Mouse (Mus musculus): ENCODE measurements around the gene Lmx1b. TPM values are rescaled to one million over a fixed set of nuclear protein-coding genes. Genes with fewer than 3 reads are reported as not detected.

Lmx1b gene
- total RNA-seq, 2 experiments from 2014 or later = not detected

DNA sequence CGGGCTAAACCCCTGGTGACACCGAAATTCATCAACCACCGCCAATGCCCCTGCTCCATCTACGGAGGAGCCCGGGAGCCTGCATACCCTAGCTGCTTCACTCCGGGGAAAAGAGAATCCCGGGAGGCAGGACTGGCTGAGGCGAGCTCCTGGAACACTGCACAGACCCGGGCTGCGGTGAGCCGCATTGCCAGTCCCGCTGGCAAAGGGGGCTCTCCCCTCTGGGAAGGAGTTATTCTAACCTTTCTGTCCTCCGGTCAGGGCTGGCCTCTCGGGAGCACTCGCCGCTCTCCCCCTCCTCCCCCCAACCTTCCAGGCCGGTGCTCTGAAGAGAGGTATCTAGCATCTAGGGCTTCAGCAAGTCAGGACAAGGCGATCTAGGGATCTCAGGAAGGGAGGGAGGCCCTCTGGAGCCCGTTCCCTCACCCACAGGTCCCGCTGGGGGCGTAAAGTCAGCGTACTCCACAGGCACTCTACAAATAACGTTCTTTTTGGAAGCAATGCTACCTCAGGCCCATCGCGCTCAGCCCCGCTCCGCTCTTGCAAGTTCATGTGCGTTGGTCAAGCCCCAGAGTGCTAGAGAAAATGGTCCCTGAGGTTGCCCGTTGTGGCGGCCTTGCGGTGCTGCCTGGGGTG lies 8.5 kb downstream of the Lmx1b start:
- no peak for ATAC-seq (replicated peaks; ENCODE audit: low FRiP score, poor library complexity, severe bottlenecking)

DNA sequence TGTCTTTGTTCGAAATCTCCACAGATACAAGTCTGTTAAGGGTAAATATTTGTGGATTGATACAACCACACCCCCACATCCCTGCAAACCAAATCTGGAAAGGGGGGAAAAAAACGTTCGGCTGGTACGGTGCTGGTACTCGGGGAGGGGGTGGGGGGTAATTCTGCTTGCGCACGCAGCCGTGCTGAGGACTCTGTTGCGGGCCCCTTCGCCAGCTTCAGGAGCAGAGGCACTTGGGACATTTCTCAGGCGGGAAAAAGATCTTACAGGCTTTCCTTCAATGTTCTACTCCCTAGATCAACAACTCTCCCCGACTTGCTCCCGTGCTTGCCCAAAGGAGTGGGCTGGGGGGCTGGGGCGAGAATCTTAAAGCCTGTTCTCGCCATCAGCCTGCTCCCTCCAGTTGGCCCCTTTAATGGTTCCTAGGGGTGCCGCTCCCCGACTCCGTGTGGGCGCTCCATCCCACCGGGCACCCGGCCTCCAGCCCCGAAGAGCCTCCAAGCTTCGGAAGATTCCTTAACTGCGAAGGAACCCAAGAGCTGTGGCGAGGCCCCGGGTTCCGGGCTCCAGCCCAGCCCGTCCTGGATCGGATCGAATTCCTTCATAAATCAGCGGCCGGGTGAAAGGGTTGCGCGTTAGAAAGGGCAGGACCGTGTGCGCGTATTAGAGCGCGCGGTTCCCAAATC lies 9.1 kb downstream of the Lmx1b start:
- no peak for ATAC-seq (replicated peaks; ENCODE audit: low FRiP score, poor library complexity, severe bottlenecking)

- ATAC-seq (replicated peaks; ENCODE audit: low FRiP score, poor library complexity, severe bottlenecking) = no peak
Measured at GRCm38 (mm10) chr2:33630081-33631021, 10.0 kb downstream of the Lmx1b start.

- no peak for ATAC-seq (replicated peaks; ENCODE audit: low FRiP score, poor library complexity, severe bottlenecking)
Measured at GRCm38 (mm10) chr2:33629641-33630040, 10.7 kb downstream of the Lmx1b start.

GRCm38 (mm10) chr2:33628791-33629190 lies 11.5 kb downstream of the Lmx1b start:
- ATAC-seq (replicated peaks; ENCODE audit: low FRiP score, poor library complexity, severe bottlenecking) = no peak

DNA sequence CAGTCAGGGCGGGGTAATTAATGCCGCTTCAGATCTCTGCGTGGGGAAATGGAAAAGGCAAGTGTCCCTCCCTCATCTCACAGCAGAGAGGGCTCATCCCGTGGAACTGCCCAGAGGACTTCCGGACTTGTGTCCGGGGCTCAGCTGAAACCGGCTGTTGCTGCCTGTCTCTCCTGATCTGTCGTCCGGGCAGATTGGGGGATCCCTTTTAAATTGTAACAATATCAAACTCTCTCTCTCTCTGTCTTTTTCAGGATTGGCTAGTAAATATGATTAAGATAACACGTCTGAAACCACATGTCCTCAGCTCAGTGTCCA lies 13.3 kb downstream of the Lmx1b start:
- no peak for ATAC-seq (replicated peaks; ENCODE audit: low FRiP score, poor library complexity, severe bottlenecking)

GRCm38 (mm10) chr2:33626262-33627057 lies 13.9 kb downstream of the Lmx1b start:
- no peak for ATAC-seq (replicated peaks; ENCODE audit: low FRiP score, poor library complexity, severe bottlenecking)

GRCm38 (mm10) chr2:33617670-33618069 lies 22.6 kb downstream of the Lmx1b start:
- ATAC-seq (replicated peaks; ENCODE audit: low FRiP score, poor library complexity, severe bottlenecking) = no peak

DNA sequence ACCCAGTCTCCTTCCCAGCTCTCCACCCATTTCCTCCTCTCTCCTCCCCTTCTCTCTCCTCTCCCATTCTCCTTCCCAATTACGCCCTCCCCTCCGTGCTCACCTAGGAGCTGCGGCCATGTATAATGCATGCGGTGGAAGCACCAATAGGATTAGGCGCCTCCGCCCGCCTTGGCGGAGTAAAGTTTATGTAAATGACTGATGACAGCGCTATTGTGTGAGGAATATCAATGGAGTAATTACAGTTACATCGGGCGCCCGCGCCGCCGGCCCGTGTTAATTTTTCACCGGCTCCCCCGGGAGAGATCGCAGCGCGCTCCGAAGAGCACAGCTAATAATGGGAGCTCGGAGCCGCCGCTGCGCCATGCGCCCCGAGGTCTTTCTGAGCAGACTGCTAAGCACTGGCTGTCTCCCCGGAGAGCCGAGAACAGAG lies 23.9 kb downstream of the Lmx1b start:
- no peak for ATAC-seq (replicated peaks; ENCODE audit: low FRiP score, poor library complexity, severe bottlenecking)

DNA sequence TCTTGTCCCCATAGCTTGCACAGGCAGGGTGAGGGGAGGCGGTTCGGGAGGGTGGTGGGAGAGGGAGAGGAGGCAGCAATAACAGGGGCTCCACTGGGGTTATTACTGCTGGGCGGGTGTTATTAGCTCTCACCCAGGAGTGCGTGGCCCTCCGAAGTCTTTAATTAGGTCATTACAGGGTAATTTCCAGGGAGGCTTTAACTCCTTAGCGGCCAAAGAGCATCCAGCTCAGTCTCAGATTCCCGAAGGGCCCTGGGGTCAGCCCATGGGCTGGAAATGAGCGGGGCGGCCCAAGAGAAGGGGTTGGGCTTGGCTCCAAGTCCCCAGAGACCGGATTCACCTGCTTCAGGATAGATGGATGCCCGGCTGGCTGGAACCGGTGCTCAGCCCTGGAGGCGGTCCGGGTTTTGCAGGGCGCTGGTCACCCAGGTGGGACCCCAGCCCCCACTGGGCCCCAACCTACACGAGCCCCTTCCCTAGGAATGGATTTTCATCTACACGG lies 24.4 kb downstream of the Lmx1b start:
- ATAC-seq (replicated peaks; ENCODE audit: low FRiP score, poor library complexity, severe bottlenecking) = no peak

DNA sequence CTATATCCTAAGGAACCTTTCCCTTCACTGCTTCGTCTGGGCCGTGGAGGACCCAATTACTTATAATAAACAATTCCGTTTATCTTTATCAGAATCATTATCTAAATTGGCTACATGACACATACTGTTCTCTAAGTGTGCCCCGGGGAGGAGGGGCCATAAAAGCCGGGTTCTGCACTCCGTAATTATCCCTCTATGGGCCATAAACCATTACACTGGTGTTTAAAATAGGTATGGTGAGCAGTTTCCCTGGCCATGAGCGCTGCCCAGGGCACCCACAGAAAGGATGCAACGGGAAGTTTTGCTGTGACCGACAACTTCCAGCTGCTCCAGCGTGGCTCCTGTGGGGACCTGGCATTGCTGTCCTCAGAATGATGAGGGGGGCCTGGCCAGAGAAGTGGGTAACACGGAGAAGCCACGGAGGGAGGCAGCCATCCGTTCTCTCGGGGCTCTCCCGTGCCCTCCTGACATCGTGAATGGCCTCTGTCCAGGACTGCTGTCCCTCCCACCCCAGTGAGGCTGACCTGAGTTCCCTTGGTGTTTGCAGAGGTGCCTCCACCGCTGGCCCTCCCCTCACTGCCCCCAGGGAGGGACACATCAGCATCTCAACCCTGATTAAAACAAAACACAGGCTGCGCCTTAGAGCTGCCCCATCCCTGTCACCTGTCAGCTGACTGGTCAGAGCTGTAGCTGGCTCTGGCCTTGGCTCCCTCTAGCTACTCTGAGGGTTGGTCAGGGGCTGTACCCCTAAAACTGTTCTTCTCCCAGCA lies 34.6 kb downstream of the Lmx1b start:
- no peak for ATAC-seq (replicated peaks; ENCODE audit: low FRiP score, poor library complexity, severe bottlenecking)

DNA sequence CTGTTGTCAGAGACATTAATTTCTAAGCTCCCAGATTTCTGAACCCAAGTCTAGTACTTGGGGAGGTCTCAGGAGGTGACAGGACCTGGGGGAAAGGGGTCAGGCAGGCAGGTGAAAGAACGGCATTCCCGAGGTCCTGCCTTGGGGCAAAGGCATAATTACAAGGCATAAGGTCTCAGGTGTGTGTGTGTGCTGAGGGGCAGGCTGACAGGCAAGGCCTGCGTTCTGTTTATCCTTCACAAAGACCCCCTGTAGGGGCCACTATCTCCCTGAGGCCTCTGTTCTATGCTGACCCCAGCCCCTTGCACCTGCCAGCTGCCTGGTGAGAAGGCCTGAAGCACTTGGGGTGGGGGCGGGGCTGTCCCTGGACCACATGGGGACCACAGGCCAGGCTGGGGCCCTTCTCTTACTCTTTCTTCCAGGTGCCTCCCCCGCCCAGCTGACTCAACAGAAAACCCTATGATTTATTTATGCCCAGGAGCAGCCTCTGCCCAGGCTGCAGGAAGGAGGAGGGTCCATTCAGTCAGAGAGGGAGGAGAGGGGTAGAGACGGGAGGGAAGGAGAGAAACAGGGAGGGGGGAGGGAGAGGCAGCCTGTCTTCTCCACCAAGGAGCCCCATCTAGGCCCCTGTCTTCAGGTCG lies 35.3 kb downstream of the Lmx1b start:
- ATAC-seq (replicated peaks; ENCODE audit: low FRiP score, poor library complexity, severe bottlenecking) = no peak

- no peak for ATAC-seq (replicated peaks; ENCODE audit: low FRiP score, poor library complexity, severe bottlenecking)
Measured at GRCm38 (mm10) chr2:33600520-33600919, 39.8 kb downstream of the Lmx1b start.

- ATAC-seq (replicated peaks; ENCODE audit: low FRiP score, poor library complexity, severe bottlenecking) = no peak
Measured at GRCm38 (mm10) chr2:33597384-33597783, 42.9 kb downstream of the Lmx1b start.

- ATAC-seq (replicated peaks; ENCODE audit: low FRiP score, poor library complexity, severe bottlenecking) = no peak
Measured at GRCm38 (mm10) chr2:33595085-33595423, 45.3 kb downstream of the Lmx1b start.

DNA sequence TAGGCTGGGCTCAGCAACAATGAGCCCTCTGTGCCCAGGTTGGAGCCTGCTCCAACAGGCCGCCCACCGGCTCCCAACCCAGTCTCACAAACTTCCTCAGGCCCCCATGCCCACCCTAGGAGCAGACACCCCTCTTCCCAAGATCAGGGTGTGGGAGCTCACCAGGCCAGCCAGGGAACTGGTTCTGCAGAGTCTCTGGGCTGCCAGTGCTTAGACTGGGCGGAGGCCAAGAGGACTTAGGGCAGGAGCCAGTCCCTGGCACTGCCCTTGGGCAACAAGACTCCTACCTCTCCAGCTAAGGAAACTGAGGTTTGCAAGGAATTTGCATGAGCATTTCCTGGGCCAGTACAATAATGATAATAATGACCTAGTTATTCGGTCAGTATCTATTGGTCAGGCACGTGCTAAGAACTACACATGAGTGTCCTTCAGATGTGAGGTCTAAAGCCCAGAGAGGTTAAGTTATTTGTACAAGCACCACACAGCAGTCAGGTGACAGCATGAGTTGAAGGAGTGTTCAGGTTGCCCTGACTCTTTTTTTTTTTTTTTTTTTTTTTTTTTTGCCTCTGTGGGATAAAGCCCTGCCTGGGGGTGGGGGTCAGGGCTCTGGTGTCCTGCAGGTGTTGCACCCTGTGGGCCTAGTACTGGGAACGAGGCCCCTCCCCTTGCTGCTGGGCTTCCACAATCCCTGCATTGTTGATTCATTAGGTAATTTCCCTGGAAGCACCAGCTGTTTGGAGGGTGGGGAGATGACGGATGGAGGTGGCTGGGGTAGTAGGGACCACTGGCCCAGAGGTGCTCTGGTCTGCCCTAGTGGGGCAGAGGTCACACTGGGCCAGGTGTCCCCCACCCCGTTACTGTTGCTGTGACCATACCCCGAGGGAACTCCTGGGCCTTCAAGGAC lies 45.9 kb downstream of the Lmx1b start:
- no peak for ATAC-seq (replicated peaks; ENCODE audit: low FRiP score, poor library complexity, severe bottlenecking)

- no peak for ATAC-seq (replicated peaks; ENCODE audit: low FRiP score, poor library complexity, severe bottlenecking)
Measured at GRCm38 (mm10) chr2:33592931-33593555, 47.3 kb downstream of the Lmx1b start.
